In the genomic region with DNA sequence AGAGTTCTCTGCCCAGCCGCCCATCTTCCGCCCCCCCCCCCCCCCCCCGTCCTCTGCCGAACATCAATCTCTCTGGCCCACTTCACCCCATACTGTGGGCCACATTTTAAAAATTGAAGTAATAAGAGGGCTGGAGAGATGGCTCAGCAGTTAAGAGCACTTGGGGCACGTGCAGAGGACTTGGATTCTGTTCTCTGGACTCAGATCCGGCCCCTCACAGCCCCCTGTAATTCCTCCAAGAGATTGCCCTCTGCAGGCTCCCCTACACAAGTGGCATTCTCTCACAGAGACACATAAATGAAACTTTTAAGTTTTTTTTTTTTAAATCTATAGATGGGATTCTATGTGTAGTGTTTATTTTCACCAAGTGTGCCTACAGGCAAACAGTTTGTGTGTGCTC, we compare ENCODE assay signal across 8 mouse cellular contexts. TPM values are rescaled to one million over a fixed set of nuclear protein-coding genes. Genes with fewer than 3 reads are reported as not detected.
DNase-seq lines count a peak whose midpoint lies in the region; ATAC-seq and TF ChIP-seq lines count a peak whose summit lies in the region.

No protein-coding gene starts in this region.

- H3K36me3 ChIP-seq in CH12.LX (replicated peaks in 1 of 2; ENCODE audit: control insufficient read depth in 1 of 2, insufficient read depth in 1 of 2, low read length in 1 of 2) = peaks cover under 1 to 47% of the 10 kb centered on the region in 2 experiments
- no peaks in the 10 kb centered on the region for H3K36me3 ChIP-seq in forebrain, embryonic 16.5 days (ENCODE audit: control insufficient read depth, insufficient read depth)
- peaks cover 8% of the 10 kb centered on the region; the same call in 1 of the 2 replicates for H3K36me3 ChIP-seq in liver, embryonic 15.5 days (replicated peaks)

- TF ChIP-seq CTCF in gastrocnemius, adult 2 months (IDR thresholded peaks at IDR 0.05) = no peak
- no peak for TF ChIP-seq CTCF in CH12.LX (conservative IDR thresholded peaks at IDR 0.05 in 1 of 2, IDR thresholded peaks at IDR 0.05 in 1 of 2; ENCODE audit: low read depth in 2 of 2, low read length in 2 of 2)

- peak overlapping the region; percentile 82 for H3K9ac ChIP-seq in CH12.LX (ENCODE audit: insufficient read depth, low read depth)
- H3K9ac ChIP-seq in forebrain, embryonic 16.5 days (replicated peaks; ENCODE audit: low read depth, low read length) = peak overlapping the region; percentile 44
- H3K9ac ChIP-seq in liver, embryonic 15.5 days = 0 out of 2 replicates have a peak overlapping the region, but pooled peaks have one; percentile 29

- in situ Hi-C loops in CH12.LX (cut with MboI; ENCODE audit: low pct_ligation_motif_present, low pct_unique_long_range_greater_than_20kb, low sequenced_read_pairs) = no loop called here

- no peaks in the 10 kb centered on the region for H3K9me3 ChIP-seq in CH12.LX (replicated peaks; ENCODE audit: low read length)
- H3K9me3 ChIP-seq in forebrain, embryonic 16.5 days (ENCODE audit: control insufficient read depth, low read length) = no peaks in the 10 kb centered on the region
- no peaks in the 10 kb centered on the region for H3K9me3 ChIP-seq in liver, embryonic 15.5 days (replicated peaks)

- TF ChIP-seq RAD21 in CH12.LX (IDR thresholded peaks at IDR 0.05; ENCODE audit: low read depth, low read length) = no peak

- peak overlapping the region; percentile 87 for H3K27ac ChIP-seq in gastrocnemius, adult 2 months
- H3K27ac ChIP-seq in CH12.LX (ENCODE audit: insufficient read depth, low read depth) = no peak overlapping the region; the same call in 1 of the 2 replicates
- H3K27ac ChIP-seq in forebrain, embryonic 16.5 days (ENCODE audit: low read length) = no peak overlapping the region; the same call in 1 of the 2 replicates
- no peak overlapping the region for H3K27ac ChIP-seq in liver, embryonic 15.5 days (replicated peaks)

- peak overlapping the region; percentile 83 for H3K4me2 ChIP-seq in CH12.LX (ENCODE audit: insufficient read depth, low read depth, poor library complexity, severe bottlenecking)
- H3K4me2 ChIP-seq in forebrain, embryonic 16.5 days (ENCODE audit: low read length) = peak overlapping the region; percentile 62
- peak overlapping the region; percentile 64 for H3K4me2 ChIP-seq in liver, embryonic 15.5 days

- H3K27me3 ChIP-seq in CH12.LX (replicated peaks) = no peaks in the 10 kb centered on the region
- no peaks in the 10 kb centered on the region for H3K27me3 ChIP-seq in forebrain, embryonic 16.5 days (replicated peaks; ENCODE audit: control insufficient read depth, insufficient read depth, low read length)
- H3K27me3 ChIP-seq in liver, embryonic 15.5 days = no peaks in the 10 kb centered on the region

- no peak for TF ChIP-seq POLR2A in CH12.LX (IDR thresholded peaks at IDR 0.05; ENCODE audit: low read depth, low read length)

- peaks cover 26 to 88% of the 10 kb centered on the region in 2 experiments for H3K4me1 ChIP-seq in CH12.LX (ENCODE audit: control insufficient read depth in 1 of 2, insufficient read depth in 2 of 2)
- H3K4me1 ChIP-seq in forebrain, embryonic 16.5 days (replicated peaks; ENCODE audit: control insufficient read depth, insufficient read depth, low read length) = peaks cover 69% of the 10 kb centered on the region
- H3K4me1 ChIP-seq in liver, embryonic 15.5 days (replicated peaks) = peaks cover 99% of the 10 kb centered on the region

- ATAC-seq in forebrain, embryonic 16.5 days = no peak
- ATAC-seq in liver, embryonic 15.5 days (ENCODE audit: insufficient read depth) = no peak

- dilution Hi-C loops in CH12.LX (cut with MboI; ENCODE audit: extremely low pct_ligation_motif_present, extremely low pct_unique_long_range_greater_than_20kb, low sequenced_read_pairs) = no loop called here

- DNase-seq in gastrocnemius, adult 2 months = peak; percentile 9
- DNase-seq in gastrocnemius, postnatal 10 days = no peak
- DNase-seq in CH12.LX (ENCODE audit: extremely low read depth) = no peak
- DNase-seq in frontal cortex, postnatal 25 days (ENCODE audit: low spot score in 2 of 2) = no peak
- no peak for DNase-seq in embryo, embryonic 10.5 days (ENCODE audit: low spot score)
- DNase-seq in layer of hippocampus, postnatal 14 days (ENCODE audit: low spot score in 2 of 2) = no peak

- WGBS in forebrain, embryonic 16.5 days = 4% methylated on average over 6 of the region's 6 CpGs
- 36% methylated on average over 4 of the region's 6 CpGs for WGBS in liver, embryonic 15.5 days (ENCODE audit: insufficient replicate concordance)

- no peak for TF ChIP-seq EP300 in CH12.LX (IDR thresholded peaks at IDR 0.05; ENCODE audit: low read length)

- peak overlapping the region; percentile 71 for H3K4me3 ChIP-seq in gastrocnemius, adult 2 months
- peak overlapping the region in 2 of 3 experiments; percentile 1 to 17 for H3K4me3 ChIP-seq in CH12.LX (replicated peaks in 1 of 3; ENCODE audit: low read depth in 2 of 3, low read length in 2 of 3, poor library complexity in 1 of 3)
- H3K4me3 ChIP-seq in forebrain, embryonic 16.5 days (replicated peaks; ENCODE audit: low read length) = peak overlapping the region; percentile 34
- H3K4me3 ChIP-seq in liver, embryonic 15.5 days (replicated peaks) = no peak overlapping the region

- H3K79me2 ChIP-seq in CH12.LX (replicated peaks; ENCODE audit: control insufficient read depth, extremely low read depth, insufficient read depth, poor library complexity, severe bottlenecking) = peaks cover 97% of the 10 kb centered on the region

- intact Hi-C loops in gastrocnemius, adult 2 months (cut with DNase I) = no loop called here

TF ChIP-seq in CH12.LX, 34 proteins besides CTCF, POLR2A, EP300 and RAD21:
- TF ChIP-seq UBTF (IDR thresholded peaks at IDR 0.05; ENCODE audit: low read depth, low read length) (no peak), BHLHE40 (IDR thresholded peaks at IDR 0.05; ENCODE audit: low read depth, low read length) (peak; percentile 73), USF1 (IDR thresholded peaks at IDR 0.05; ENCODE audit: low read depth, low read length) (no peak)

RNA-seq across cellular contexts. Expression of a gene that starts 23.1 kb away (rescaled TPM):
- 10 to 100 TPM; 62.8 to 88.2 TPM for total RNA-seq in gastrocnemius, adult 2 months (2021)
- 10 to 100 TPM; 85.7 to 96.6 TPM for total RNA-seq in gastrocnemius, postnatal 10 days (2021)
- total RNA-seq in CH12.LX (2012; rRNA removed) = 585 and 608 TPM in 2 replicates
- 809 and 869 TPM in 2 replicates for total RNA-seq in CH12.LX (2014; rRNA removed)
- polyA plus RNA-seq in CH12.LX (2012; ENCODE audit: insufficient read length, low read depth) = 1,207 and 1,391 TPM in 2 replicates
- polyA plus RNA-seq in forebrain, embryonic 16.5 days (2015; fragmentation: Nextera tagmentation; extraction: Ambion mirVana) = 166 and 186 TPM in 2 replicates
- polyA plus RNA-seq in liver, embryonic 15.5 days (2015; fragmentation: Nextera tagmentation; extraction: Ambion mirVana) = 48.5 and 63.7 TPM in 2 replicates
- 100 to 1,000 TPM; 241 to 247 TPM for total RNA-seq in layer of hippocampus, postnatal 14 days (2021)

Comparison
In these comparisons a context has a peak if more than half of its experiments do, and no peak if none do; other contexts are left out.
1. H3K9ac ChIP-seq: peak in every context shown above with its lines; median percentile 82 in CH12.LX; 44 in forebrain, embryonic 16.5 days; 29 in liver, embryonic 15.5 days.